Mouse (Mus musculus): Measurements from ENCODE around the gene Apobec3. TPM values are rescaled to one million over a fixed set of nuclear protein-coding genes. Genes with fewer than 3 reads are reported as not detected.
"Not testable (repeated sequence)": the region's sequence is repeated elsewhere in the genome, so short reads cannot be mapped to it uniquely, and the experiment has no call there.

Gene Apobec3
- polyA plus RNA-seq, 1 experiment, result 10.8 TPM

DNA sequence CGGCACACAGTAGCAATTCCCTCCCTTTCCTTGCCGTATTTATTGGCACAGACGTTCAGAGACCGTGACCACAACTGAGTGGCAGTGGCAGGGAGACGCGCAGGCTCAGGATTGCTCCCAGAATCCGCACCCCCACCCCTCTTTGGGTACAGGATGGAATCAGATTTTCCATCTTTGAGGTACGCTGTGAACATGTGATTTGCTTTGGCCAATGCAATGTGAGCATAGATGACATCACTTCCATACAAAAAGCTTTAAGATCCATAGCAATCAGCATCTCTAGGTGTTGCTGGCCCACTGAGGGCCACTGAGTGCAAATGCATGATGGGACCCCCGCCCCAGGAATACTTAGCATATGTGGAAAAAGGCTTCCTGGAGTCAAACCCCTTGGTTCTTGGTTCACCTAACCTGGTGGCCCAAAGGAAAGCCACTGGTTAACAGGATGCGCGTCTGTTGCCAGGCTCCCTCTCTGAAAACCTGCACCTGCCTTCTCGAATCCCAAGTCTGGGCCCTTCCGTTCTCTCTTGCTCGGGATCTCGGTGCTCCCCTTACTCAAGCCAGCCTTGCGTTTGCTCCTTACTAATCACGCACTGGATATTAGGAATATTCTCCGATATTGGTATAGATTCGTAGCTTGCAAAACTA is 8.7 kb upstream of the Apobec3 start:
- Histone ChIP-seq H3K36me3 (ENCODE audit: control insufficient read depth, insufficient read depth, low read length) (no peaks in the 10 kb centered on the region), H3K4me1 (ENCODE audit: control insufficient read depth, insufficient read depth, low read length) (peaks cover 15% of the 10 kb centered on the region), H3K27ac (ENCODE audit: control insufficient read depth, insufficient read depth, low read depth, low read length) (peak overlapping the region; percentile 26)

DNA sequence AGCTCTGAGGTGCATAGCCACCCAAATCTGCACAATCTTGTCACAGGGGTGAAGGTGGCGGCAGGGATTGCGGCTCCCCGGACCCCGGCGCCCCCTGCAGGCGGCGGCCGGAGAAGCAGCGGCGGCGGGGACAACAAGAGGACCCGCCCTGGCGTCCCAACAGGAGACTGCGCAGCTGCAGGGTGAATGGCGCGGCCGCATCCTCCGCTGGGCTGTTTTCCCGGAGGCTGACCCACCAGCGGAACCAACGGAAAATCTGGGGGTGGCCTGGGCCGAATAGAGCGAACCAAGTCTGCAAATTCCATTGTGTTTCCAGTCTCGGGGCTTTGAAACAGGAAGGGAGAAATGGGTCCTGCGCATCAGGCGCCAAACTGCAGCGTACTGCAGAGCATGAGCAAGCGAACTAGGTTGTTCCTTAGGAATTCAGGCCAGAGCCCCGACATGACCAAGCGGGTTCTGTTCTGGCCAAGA is 8.1 kb upstream of the Apobec3 start:
- Histone ChIP-seq H3K27me3 (ENCODE audit: control insufficient read depth, insufficient read depth, low read length) (no peaks in the 10 kb centered on the region), H3K4me3 (ENCODE audit: control insufficient read depth, low read depth, low read length) (peak overlapping the region; percentile 59), H3K4me1 (ENCODE audit: control insufficient read depth, insufficient read depth, low read length) (peaks cover 15% of the 10 kb centered on the region), H3K36me3 (ENCODE audit: control insufficient read depth, insufficient read depth, low read length) (no peaks in the 10 kb centered on the region), H3K27ac (ENCODE audit: control insufficient read depth, insufficient read depth, low read depth, low read length) (peak overlapping the region; percentile 41; the same call in 1 of the 2 replicates)
- TF ChIP-seq CTCF (IDR thresholded peaks at IDR 0.05; ENCODE audit: control insufficient read depth, insufficient read depth, insufficient replicate concordance, low read depth, low read length), result peak; percentile 73
- peak; percentile 48; the same call in 1 of the 2 replicates for TF ChIP-seq POLR2A (IDR thresholded peaks at IDR 0.05; ENCODE audit: control insufficient read depth, low read depth, low read length)

More for the DNA sequence above, 8.7 kb upstream of the Apobec3 start:
- H3K4me3 ChIP-seq (ENCODE audit: control insufficient read depth, low read depth, low read length), result peak overlapping the region; percentile 28
- no peaks in the 10 kb centered on the region for H3K27me3 ChIP-seq (ENCODE audit: control insufficient read depth, insufficient read depth, low read length)
- TF ChIP-seq CTCF (IDR thresholded peaks at IDR 0.05; ENCODE audit: control insufficient read depth, insufficient read depth, insufficient replicate concordance, low read depth, low read length), result no peak
- TF ChIP-seq POLR2A (IDR thresholded peaks at IDR 0.05; ENCODE audit: control insufficient read depth, low read depth, low read length), result no peak

DNA sequence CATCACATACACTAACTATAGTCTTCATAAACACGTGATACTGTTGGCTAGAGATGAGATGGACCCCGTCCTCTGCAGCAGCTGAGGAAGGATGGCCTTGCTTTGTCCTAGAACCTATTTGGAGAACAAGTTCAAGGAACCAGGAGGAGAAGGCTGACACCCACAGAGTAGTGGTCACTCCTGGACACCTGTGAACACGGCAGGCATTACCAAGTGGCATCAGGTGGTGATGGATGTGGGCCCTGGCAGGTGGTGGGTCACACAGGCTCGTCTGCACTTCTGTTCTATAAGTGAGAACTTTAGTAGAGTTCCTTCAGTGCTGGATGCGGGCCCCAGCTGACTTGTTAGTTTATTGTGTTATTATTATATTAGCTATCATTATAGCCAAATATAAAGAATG is 6.6 kb upstream of the Apobec3 start:
- Histone ChIP-seq H3K27me3 (ENCODE audit: control insufficient read depth, insufficient read depth, low read length) (no peaks in the 10 kb centered on the region), H3K4me3 (ENCODE audit: control insufficient read depth, low read depth, low read length) (no peak overlapping the region), H3K36me3 (ENCODE audit: control insufficient read depth, insufficient read depth, low read length) (no peaks in the 10 kb centered on the region), H3K4me1 (ENCODE audit: control insufficient read depth, insufficient read depth, low read length) (peaks cover 9% of the 10 kb centered on the region), H3K27ac (ENCODE audit: control insufficient read depth, insufficient read depth, low read depth, low read length) (no peak overlapping the region)
- TF ChIP-seq POLR2A (IDR thresholded peaks at IDR 0.05; ENCODE audit: control insufficient read depth, low read depth, low read length), result no peak
- TF ChIP-seq CTCF (IDR thresholded peaks at IDR 0.05; ENCODE audit: control insufficient read depth, insufficient read depth, insufficient replicate concordance, low read depth, low read length), result no peak

DNA sequence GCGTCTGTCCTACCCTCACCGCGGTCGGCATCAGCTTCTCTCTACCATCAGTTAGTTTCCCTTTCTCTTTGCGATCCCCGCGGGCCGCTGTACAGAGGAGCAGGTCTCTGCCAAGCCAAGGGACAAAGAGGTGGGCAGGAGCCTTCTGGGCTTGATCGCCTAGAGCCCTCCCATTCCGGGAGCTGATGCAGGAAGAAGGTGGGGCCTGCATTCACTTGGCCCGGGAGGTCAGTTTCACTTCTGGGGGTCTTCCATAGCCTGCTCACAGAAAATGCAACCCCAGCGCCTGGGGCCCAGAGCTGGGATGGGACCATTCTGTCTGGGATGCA is 718 bp downstream of the Apobec3 start:
- H3K36me3 ChIP-seq (ENCODE audit: control insufficient read depth, insufficient read depth, low read length), result no peaks in the 10 kb centered on the region
- H3K27ac ChIP-seq (ENCODE audit: control insufficient read depth, insufficient read depth, low read depth, low read length), result peak overlapping the region; percentile 18; the same call in 1 of the 2 replicates
- peak overlapping the region; percentile 63 for H3K4me3 ChIP-seq (ENCODE audit: control insufficient read depth, low read depth, low read length)
- H3K4me1 ChIP-seq (ENCODE audit: control insufficient read depth, insufficient read depth, low read length), result peaks cover 2% of the 10 kb centered on the region
- no peaks in the 10 kb centered on the region for H3K27me3 ChIP-seq (ENCODE audit: control insufficient read depth, insufficient read depth, low read length)
- no peak for TF ChIP-seq CTCF (IDR thresholded peaks at IDR 0.05; ENCODE audit: control insufficient read depth, insufficient read depth, insufficient replicate concordance, low read depth, low read length)
- peak; percentile 49 for TF ChIP-seq POLR2A (IDR thresholded peaks at IDR 0.05; ENCODE audit: control insufficient read depth, low read depth, low read length)

DNA sequence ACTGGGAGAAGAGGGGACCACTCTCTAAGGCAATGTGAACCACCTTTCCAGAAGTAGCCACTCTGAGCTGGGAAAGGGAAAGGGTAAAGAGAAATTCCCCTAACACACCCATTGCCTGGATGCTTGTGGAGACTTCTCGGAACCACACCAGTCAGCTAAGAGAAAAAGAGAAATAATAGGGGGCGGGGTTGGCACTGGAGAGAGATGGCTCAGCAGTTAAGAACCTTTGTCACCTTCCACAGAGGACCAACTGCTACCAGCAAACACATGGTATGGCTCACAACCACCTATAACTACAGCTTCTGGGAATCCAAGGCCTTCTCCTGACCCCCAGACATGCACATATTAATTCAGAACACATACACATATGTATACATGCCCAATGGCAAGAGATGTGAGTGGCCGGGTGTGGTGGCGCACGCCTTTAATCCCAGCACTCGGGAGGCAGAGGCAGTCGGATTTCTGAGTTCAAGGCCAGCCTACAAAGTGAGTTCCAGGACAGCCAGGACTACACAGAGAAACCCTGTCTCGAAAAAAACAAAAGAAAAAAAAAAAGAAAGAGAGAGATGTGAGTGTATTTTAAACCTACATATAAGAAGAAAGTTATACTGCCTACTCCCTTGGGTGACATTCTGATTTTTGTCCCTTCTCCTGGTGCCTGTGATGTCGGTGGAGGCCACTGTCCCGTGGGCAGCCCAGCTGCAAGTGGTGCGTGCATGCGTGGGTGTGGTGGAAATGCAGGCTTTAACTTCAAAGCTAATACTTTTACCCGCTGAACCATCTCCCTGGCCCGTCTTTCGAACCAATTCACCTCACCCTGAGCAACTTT is 1.8 kb downstream of the Apobec3 start:
- TF ChIP-seq POLR2A (IDR thresholded peaks at IDR 0.05; ENCODE audit: control insufficient read depth, low read depth, low read length), result no peak
- no peaks in the 10 kb centered on the region for H3K27me3 ChIP-seq (ENCODE audit: control insufficient read depth, insufficient read depth, low read length)
- H3K4me3 ChIP-seq (ENCODE audit: control insufficient read depth, low read depth, low read length), result no peak overlapping the region; the same call in 1 of the 2 replicates
- peak overlapping the region; percentile 30; the same call in 1 of the 2 replicates for H3K27ac ChIP-seq (ENCODE audit: control insufficient read depth, insufficient read depth, low read depth, low read length)
- H3K4me1 ChIP-seq (ENCODE audit: control insufficient read depth, insufficient read depth, low read length), result peaks cover 2% of the 10 kb centered on the region
- H3K36me3 ChIP-seq (ENCODE audit: control insufficient read depth, insufficient read depth, low read length), result no peaks in the 10 kb centered on the region

DNA sequence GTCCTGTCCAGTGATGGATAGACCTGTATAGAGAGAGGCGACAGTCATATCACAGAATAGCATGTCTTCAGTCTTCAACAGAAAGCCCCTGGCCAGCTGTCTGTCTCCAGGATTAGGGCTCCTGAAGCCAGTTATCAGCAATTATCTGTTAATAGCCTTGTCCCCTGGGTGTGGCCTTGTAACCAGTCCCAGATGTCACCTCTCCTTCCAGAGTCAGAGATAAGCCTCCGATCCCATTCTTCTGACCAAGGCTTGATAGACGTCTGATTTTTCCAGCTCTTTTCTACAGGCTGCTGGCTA is 2.3 kb downstream of the Apobec3 start:
- peak overlapping the region; percentile 30; the same call in 1 of the 2 replicates for H3K27ac ChIP-seq (ENCODE audit: control insufficient read depth, insufficient read depth, low read depth, low read length)
- TF ChIP-seq POLR2A (IDR thresholded peaks at IDR 0.05; ENCODE audit: control insufficient read depth, low read depth, low read length), result no peak
- TF ChIP-seq CTCF (IDR thresholded peaks at IDR 0.05; ENCODE audit: control insufficient read depth, insufficient read depth, insufficient replicate concordance, low read depth, low read length), result no peak
- peaks cover 2% of the 10 kb centered on the region for H3K4me1 ChIP-seq (ENCODE audit: control insufficient read depth, insufficient read depth, low read length)
- no peak overlapping the region for H3K4me3 ChIP-seq (ENCODE audit: control insufficient read depth, low read depth, low read length)
- H3K27me3 ChIP-seq (ENCODE audit: control insufficient read depth, insufficient read depth, low read length), result no peaks in the 10 kb centered on the region
- H3K36me3 ChIP-seq (ENCODE audit: control insufficient read depth, insufficient read depth, low read length), result no peaks in the 10 kb centered on the region

DNA sequence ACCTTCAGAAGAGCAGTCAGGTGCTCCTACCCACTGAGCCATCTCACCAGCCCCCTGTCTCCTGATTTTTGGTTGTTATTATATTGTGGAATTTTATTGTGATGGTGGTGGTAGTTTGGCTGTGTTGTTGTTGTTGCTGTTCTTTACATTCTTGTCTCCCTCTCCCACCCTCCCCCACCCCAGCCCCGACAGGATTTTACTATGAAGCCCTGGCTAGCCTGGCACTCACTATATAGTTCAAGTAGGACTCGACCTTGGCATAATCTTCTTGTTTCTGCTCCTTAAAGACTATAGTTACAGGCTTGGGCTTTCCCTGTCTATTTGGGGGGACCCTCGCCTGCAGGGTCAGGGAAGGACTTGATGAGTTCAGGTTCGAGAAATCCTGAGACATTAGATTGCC is 2.9 kb downstream of the Apobec3 start:
- H3K4me3 ChIP-seq (ENCODE audit: control insufficient read depth, low read depth, low read length), result no peak overlapping the region

DNA sequence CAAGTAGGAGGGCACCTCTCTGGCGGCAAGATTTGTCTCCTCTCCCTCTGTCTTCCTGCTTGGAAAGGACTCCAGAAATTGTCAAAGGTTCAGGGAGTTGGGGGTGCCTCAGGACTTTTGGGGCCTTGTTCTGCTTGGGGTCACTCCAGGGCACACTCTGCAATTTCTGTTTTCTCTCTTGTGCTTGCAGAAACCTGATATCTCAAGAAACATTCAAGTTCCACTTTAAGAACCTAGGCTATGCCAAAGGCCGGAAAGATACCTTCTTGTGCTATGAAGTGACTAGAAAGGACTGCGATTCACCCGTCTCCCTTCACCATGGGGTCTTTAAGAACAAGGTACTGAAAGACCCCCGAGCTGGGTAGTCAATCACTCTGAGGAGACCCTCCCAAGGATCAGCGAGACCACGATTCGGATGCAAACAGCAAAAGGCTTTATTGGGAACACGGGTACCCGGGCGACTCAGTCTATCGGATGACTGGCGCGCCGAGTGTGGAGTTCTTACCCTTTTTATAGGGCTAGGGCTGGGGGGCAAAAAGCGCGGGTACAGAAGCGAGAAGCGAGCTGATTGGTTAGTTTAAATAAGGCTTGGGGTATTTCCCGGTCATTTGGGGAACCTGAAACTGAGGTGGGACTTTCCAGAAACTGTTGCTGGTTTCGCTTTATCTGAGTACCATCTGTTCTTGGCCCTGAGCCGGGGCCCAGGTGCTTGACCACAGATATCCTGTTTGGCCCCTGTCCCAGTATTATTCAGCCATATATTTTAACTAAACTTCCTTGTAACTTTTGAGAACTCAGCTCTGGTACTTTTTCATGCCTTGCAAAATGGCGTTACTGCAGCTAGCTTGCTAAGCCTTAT is 4.0 kb downstream of the Apobec3 start:
- peak overlapping the region; percentile 24 for H3K27ac ChIP-seq (ENCODE audit: control insufficient read depth, insufficient read depth, low read depth, low read length)
- not testable (repeated sequence) for H3K4me3 ChIP-seq (ENCODE audit: control insufficient read depth, low read depth, low read length)

More for the DNA sequence above, 2.9 kb downstream of the Apobec3 start:
- H3K27me3 ChIP-seq (ENCODE audit: control insufficient read depth, insufficient read depth, low read length), result no peaks in the 10 kb centered on the region
- H3K4me1 ChIP-seq (ENCODE audit: control insufficient read depth, insufficient read depth, low read length), result peaks cover 2% of the 10 kb centered on the region
- TF ChIP-seq CTCF (IDR thresholded peaks at IDR 0.05; ENCODE audit: control insufficient read depth, insufficient read depth, insufficient replicate concordance, low read depth, low read length) (no peak), POLR2A (IDR thresholded peaks at IDR 0.05; ENCODE audit: control insufficient read depth, low read depth, low read length) (no peak)
- H3K27ac ChIP-seq (ENCODE audit: control insufficient read depth, insufficient read depth, low read depth, low read length), result no peak overlapping the region
- no peaks in the 10 kb centered on the region for H3K36me3 ChIP-seq (ENCODE audit: control insufficient read depth, insufficient read depth, low read length)

More for the DNA sequence above, 4.0 kb downstream of the Apobec3 start:
- H3K4me1 ChIP-seq (ENCODE audit: control insufficient read depth, insufficient read depth, low read length); H3K36me3 ChIP-seq (ENCODE audit: control insufficient read depth, insufficient read depth, low read length); H3K27me3 ChIP-seq (ENCODE audit: control insufficient read depth, insufficient read depth, low read length): not testable (repeated sequence)
